Mouse (Mus musculus) MEL-GATA-1-ER (cell line): Measurements from ENCODE around the gene 1700057G04Rik.

Source experiments
- DNase-seq: peaks from one replicate; pipeline ENCODE4 v3.0.0-alpha.2; 2012; ENCODE audit warnings: low read depth; ENCODE audit errors: extremely low read depth

Gene 1700057G04Rik

DNA sequence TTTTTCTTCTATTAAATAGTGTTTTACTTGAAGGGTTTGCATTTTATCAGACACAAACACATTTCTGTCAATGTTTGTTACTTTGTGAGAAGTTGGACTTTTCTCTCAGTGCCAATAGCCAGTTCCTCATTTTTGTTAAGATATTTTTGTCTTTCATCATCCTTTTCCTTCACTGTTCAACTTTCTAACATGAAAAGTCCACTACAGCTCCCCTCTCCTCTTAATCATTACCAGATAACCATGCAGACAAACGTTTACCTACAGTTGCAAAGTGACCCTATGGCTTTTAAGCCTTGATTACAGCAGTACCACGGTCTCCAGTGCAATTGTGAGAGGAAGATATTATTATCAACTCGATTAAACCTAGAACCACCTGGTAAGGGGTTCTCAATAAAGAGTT, 8.0 kb upstream of the 1700057G04Rik start:
- DNase-seq = peak; percentile 86

- no peak for DNase-seq
Observed at GRCm38 (mm10) chr9:92305075-92305474, 4.1 kb upstream of the 1700057G04Rik start.

- no peak for DNase-seq
Observed at GRCm38 (mm10) chr9:92305620-92306220, 3.5 kb upstream of the 1700057G04Rik start.

DNA sequence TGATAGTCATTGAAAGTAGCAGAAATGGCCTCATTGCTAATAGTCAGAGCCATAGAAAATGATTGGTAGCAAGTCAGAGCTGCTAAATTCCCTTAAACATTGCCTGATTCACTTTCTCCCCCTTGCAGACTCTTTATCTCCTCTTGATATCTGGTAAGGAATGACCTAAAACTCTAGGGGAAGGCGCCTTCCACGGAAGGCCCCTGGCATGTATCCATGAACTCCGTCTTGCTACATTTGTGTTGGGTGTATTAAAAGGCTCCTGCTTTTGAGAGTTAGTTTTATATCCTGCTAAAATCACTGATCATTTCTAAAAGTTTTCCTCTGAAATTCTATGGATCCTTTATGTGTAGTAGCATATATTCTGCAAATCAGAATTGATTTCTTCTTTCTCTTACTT, 7.6 kb downstream of the 1700057G04Rik start:
- DNase-seq = no peak

DNA sequence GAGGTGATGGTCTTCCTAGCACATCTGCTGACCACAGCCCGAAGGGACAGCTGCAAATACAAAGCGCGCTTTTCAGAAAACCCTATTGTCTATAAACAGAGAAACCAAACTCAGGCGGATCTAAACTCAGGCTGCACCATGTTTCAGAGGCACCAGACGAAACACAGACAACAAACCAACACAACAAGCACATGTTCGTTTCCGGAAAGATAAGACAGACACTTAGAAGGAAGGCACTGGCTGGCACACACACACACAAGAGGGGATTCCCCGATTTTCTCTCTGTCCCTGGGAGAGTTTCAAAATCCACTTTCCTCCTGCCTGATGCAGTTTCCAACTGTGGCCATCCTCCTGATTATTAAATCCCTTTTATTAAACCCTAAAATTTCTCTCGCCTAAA, 16.8 kb downstream of the 1700057G04Rik start:
- DNase-seq = peak; percentile 37

GRCm38 (mm10) chr9:92326813-92327212, 17.6 kb downstream of the 1700057G04Rik start:
- DNase-seq = no peak

DNA sequence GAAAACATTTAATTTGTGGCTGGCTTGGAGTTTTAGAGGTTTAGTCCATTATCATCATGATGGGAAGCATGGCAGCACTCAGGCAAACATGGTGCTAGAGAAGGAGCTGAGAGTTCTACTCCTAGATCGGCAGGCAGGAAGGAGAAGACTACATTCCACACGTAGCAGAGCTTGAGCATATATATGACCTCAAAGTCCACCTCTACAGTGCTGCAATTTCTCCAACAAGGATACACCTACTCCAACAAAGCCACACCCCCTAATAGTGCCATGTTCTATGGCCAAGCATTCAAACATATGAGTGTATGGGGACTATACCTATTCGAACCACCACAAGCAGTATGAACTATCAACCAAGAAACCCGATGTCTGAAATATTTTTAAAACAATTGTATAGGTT, 22.2 kb downstream of the 1700057G04Rik start:
- no peak for DNase-seq

DNA sequence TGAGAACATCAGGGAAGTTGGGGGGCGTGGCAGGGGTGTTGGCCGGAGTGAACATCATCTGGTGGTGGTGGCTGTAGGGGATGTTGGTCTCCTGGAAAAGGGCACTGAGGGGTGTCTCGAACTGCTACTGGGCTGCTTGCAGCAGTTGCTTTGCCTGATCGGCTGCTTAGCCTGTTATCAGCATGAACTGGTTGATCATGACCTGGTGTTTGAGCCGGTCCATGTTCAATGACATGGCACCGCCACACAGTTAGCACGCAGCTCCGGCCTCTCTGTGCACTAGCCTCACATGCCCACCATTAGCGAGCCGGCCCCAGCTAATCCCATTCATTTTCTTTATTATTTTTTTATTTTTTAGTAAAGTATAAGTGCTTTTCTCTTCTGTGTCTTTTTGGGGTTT, 25.7 kb downstream of the 1700057G04Rik start:
- no peak for DNase-seq

- DNase-seq = peak; percentile 41
Observed at GRCm38 (mm10) chr9:92335277-92335818, 26.2 kb downstream of the 1700057G04Rik start.

- DNase-seq = no peak
Observed at GRCm38 (mm10) chr9:92337063-92337462, 27.9 kb downstream of the 1700057G04Rik start.

GRCm38 (mm10) chr9:92337661-92338060, 28.5 kb downstream of the 1700057G04Rik start:
- no peak for DNase-seq

- no peak for DNase-seq
Observed at GRCm38 (mm10) chr9:92338954-92339353, 29.8 kb downstream of the 1700057G04Rik start.

- no peak for DNase-seq
Observed at GRCm38 (mm10) chr9:92351924-92352323, 42.7 kb downstream of the 1700057G04Rik start.

GRCm38 (mm10) chr9:92353306-92353705, 44.1 kb downstream of the 1700057G04Rik start:
- DNase-seq = no peak

DNA sequence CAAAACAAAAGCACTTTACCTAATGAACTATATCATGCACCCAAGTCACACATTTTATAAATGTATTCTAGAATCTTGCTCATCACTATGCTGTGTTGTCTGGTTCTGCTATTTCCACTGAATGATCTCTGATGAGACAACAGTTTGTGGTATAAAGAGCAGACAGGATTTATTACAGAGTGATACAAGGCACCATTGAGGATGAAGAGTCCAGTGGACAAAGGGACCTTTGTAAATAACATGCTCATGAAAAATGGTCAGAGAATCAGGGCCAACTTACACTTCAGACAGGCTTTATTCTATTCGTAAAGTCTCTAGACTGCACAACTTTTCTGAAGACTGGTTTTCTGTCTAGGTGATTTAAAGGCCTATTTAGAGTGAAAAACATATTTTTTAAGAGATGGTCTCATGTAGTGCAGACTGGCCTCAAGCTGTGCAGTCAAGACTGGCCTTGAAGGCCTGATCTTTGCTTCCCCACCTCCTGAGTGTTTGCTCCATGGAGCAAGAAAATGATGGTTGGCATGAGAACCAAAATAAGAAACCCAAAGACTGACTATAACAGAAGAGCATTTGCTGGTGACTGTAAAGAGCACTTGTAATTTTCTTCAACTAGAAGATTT, 51.6 kb downstream of the 1700057G04Rik start:
- no peak for DNase-seq

GRCm38 (mm10) chr9:92363478-92363877, 54.3 kb downstream of the 1700057G04Rik start:
- DNase-seq = no peak

DNA sequence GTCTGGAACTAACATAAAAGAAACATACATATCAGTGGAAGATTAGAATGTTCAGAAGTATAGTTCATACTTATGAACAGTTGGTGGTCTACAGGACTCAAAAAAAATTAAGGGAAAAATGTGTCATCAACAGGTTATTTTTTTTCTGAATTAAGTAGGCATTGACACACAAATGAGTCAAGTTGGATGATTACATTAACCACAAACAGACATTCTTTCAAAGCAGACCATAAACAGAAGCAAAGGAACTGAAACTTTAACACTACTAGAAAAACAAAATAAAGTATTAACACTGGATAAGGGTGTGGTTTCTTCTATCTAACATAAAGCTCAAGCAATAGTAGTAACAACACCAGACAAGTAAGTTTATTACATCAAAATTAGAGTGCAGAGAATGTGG, 59.7 kb downstream of the 1700057G04Rik start:
- DNase-seq = no peak

- no peak for DNase-seq
Observed at GRCm38 (mm10) chr9:92373896-92374295, 64.7 kb downstream of the 1700057G04Rik start.

- no peak for DNase-seq
Observed at GRCm38 (mm10) chr9:92374705-92375199, 65.6 kb downstream of the 1700057G04Rik start.

GRCm38 (mm10) chr9:92375378-92375777, 66.2 kb downstream of the 1700057G04Rik start:
- DNase-seq = no peak

DNA sequence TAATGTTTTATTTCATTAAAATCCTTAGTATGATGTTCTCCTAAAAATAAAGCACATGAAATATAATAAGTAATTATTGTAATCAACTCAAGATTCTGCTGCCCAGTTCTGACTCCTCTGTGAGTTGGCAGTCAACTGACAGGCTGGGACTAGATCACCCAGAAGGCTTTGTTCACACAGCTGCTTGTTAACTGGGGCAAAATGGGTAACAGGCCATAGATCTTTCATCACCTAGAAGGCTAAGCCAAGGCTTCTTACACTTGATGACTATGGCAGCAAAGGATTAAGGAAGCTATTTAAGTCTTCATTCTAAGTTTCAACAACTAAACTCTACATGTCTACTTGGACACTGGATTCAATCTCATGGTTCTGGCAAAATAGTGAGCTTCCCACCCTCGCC, 68.8 kb downstream of the 1700057G04Rik start:
- no peak for DNase-seq

GRCm38 (mm10) chr9:92379240-92379639, 70.1 kb downstream of the 1700057G04Rik start:
- no peak for DNase-seq

DNA sequence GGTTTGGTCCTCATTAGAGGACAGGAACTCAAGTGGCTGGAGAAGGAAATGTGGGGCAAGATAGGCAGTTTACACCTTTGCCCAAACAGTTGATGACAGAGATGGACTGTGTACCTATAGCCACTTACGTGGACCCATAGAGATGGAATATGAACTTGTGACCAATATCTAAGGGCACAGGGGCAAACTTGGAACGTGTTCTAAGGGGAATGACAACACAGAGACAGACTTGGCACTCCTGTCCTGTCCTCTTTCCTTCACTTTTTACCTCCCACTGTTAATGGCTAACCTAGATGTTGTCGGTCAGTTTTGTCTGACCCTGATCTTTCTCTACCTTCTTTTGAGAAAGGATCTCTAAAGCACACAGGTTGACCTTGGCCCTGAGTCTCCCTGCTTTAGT, 74.2 kb downstream of the 1700057G04Rik start:
- DNase-seq = no peak
